Mouse (Mus musculus) B cell, adult (primary cell): ENCODE measurements around the gene Anapc15. TPM values are rescaled to one million over a fixed set of nuclear protein-coding genes. Genes with fewer than 3 reads are reported as not detected.

Experiments used
- total RNA-seq: library from RNA; stranded (reverse); gene quantifications from 4 replicates; pipeline ENCODE4 v1.2.4, GENCODE M21; 2023; ENCODE audit not compliant: inconsistent age

Anapc15 gene
- total RNA-seq = 98.9 to 114 TPM (median 99.9 TPM) in 4 replicates

DNA sequence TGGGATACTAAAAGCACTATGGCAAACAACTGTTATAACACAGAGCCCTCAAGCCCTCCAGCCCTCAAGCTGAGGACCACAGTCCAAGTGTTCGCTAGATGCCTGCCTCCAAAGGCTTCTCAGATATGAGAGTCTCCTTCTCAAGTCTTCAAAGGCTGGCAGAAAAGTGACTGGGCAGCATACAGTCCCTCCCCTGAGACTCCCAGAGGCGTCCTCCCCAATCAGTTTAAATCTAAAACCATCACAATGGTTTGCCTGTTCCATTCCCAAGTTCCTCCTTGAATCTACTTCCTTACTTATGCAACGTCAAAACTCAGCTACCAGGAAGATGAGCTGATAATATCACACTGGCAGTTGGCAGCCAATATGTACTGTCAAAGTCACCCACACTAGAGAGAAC is at the start of gene Anapc15:
Anapc15 (plus strand) TSS at position 301 of the 400 bp plus-strand sequence.

DNA sequence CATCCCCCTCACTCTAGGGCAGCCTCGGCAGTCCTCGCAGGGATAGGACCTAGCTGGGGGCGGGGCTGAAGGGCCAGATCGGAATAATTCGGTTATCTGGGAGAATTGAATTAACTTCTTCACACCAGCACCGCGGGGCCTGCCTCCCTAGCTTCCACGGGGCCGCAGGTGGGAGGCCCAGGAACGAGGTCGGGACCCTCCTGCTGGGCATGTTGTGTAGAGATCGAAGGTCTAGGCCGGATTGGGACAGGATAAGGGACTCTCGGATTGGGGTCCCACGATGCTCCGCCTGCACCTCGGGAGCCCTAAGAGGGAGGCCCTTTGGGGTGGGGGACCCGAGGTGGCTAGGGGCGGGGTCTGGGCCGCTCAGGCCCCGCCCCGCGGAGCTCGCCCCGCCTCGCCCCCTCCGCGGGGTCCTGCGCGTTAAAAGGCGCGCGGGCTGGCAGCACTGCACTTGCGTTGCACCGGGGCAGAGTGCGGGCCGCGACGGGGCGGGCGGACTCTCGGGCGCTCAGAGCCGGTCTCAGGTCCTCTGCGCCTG is 45.6 kb upstream of the Anapc15 start, which contains the start of gene Phox2a:
Phox2a (plus strand) TSS at position 453 of the 541 bp plus-strand sequence.

GRCm38 (mm10) chr7:101837606-101838471 is 25.7 kb upstream of the Anapc15 start, which contains the start of gene Inppl1:
Gene Inppl1 (minus strand): TSS chr7:101838229.

GRCm38 (mm10) chr7:101857094-101857493 is 6.4 kb upstream of the Anapc15 start, which contains the start of gene Folr2:
Gene Folr2 (minus strand): TSS chr7:101857194.

DNA sequence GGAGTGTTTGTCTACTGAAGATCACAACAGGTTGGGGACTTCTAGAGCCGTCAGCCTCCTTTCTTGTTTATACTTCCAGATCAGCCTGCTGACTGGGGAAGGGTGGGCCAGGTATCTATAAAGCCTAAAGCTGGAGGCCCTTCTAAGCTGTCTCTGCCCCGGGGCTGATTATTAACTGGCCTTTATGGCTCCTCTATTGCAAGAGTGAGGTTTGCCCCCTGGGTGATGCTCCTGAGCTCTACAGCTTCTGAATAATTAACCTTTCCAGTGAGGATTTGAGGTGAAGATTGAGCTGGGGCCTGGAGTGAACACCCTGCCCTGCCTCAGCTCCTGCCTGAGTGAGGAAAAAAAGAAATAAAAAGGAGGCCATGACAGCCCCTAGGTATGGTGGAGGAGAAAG is 7.1 kb downstream of the Anapc15 start, which contains the start of gene Folr1:
Folr1 (minus strand) TSS at position 160 of the 400 bp plus-strand sequence.

DNA sequence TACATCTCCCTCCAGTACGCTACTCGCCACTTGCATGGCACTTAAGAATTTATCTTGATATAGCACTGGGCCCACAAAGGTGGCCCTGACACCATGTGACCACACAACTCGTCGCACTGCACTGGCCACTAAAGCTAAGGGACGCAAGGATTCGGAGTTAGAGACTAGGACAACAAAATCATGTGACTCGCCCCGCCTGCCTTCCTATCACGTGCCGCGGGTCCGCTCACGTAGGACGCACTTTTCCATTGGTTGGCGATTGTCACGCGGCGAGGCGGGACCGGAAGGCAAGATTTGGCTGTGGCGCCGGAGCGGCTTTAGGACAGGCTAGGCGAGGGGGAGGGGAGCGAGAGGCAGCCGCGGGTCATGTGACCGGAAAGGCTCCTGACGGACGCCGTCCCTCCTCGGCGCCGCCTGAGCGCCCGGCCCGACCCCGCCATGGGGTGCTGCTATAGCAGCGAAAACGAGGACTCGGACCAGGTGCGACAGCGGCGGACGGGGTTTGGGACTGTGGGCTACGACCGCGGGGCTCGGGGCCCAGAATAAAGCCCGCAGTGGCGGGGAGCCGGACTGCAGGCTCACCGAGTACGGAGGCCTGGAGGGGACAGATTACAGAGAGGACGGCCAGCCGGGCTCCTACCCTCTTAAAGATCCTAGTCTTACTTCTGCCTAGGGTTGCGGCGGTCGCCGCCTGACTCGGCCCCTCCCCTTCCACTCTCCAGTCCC is 42.2 kb downstream of the Anapc15 start, which contains the start of gene Lamtor1:
Lamtor1 (plus strand) TSS at position 344 of the 726 bp plus-strand sequence.

DNA sequence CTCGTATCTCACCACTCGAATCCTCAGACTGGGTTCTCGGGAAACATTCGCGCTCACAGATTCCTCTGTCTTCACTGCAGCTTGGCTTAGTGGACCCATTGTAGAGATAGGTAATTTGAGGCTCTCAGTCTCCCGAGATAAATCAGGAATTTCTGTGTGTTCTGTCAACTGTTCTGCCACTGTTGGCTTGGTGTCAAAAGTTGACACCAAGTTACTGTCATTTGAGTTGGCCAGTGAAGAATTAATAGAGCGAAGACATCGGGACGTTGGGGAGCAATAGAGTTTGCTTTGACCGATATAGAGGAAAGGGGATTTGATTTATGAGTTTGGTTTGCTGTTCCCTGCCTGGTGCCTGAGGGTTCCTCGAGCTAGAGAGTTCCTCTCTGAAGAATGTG is 42.8 kb downstream of the Anapc15 start, which contains the start of gene Tomt:
Tomt (minus strand) TSS at position 73 of the 395 bp plus-strand sequence.

GRCm38 (mm10) chr7:101933751-101934240 is 70.3 kb downstream of the Anapc15 start, which contains the start of the genes Lrrc51 and Numa1:
Gene Lrrc51 (minus strand): TSS chr7:101933895.
Gene Numa1 (plus strand): TSS chr7:101934111.

Other genes starting within 250 kb of the Anapc15 start
- gene Clpb, start 200.1 kb upstream of the Anapc15 start, total RNA-seq = 16.3 to 21.2 TPM (median 18.5 TPM) in 4 replicates
- gene Phox2a, start 45.4 kb upstream of the Anapc15 start, total RNA-seq = not detected in 4 replicates
- gene Inppl1, start 25.5 kb upstream of the Anapc15 start, total RNA-seq = 35.7 to 41.5 TPM (median 37.6 TPM) in 4 replicates
- gene Folr2, start 6.5 kb upstream of the Anapc15 start, total RNA-seq = 0.61 to 1.6 TPM (median 1.4 TPM) in 3 of 4 replicates, not detected in the other
- gene Folr1, start 7.1 kb downstream of the Anapc15 start, total RNA-seq = not detected in 4 replicates
- gene Lamtor1, start 42.2 kb downstream of the Anapc15 start, total RNA-seq = 71.2 to 83.9 TPM (median 79.4 TPM) in 4 replicates
- gene Tomt, start 42.6 kb downstream of the Anapc15 start, total RNA-seq = 0.18 to 0.19 TPM in 2 of 4 replicates, not detected in the others
- gene Lrrc51, start 70.2 kb downstream of the Anapc15 start, total RNA-seq = 0.58 to 1.6 TPM (median 1.3 TPM) in 3 of 4 replicates, not detected in the other
- gene Numa1, start 70.4 kb downstream of the Anapc15 start, total RNA-seq = 264 to 277 TPM (median 271 TPM) in 4 replicates
- 8.2 to 11.7 TPM (median 9.8 TPM) in 4 replicates for gene Il18bp, start 155.0 kb downstream of the Anapc15 start, total RNA-seq
- gene Rnf121, start 201.8 kb downstream of the Anapc15 start, total RNA-seq = 27.1 to 41.5 TPM (median 37.2 TPM) in 4 replicates
- 43.5 to 52.2 TPM (median 48.8 TPM) in 4 replicates for gene Xndc1, start 201.8 kb downstream of the Anapc15 start, total RNA-seq
- 5.4 to 7.0 TPM (median 5.8 TPM) in 4 replicates for gene Xntrpc, start 202.0 kb downstream of the Anapc15 start, total RNA-seq
- 2.7 to 4.2 TPM (median 3.4 TPM) in 4 replicates for gene Trpc2, start 219.4 kb downstream of the Anapc15 start, total RNA-seq
- gene Art1, start 238.0 kb downstream of the Anapc15 start, total RNA-seq = not detected in 4 replicates
- gene Art5, start 245.8 kb downstream of the Anapc15 start, total RNA-seq = 3.7 to 5.7 TPM (median 4.3 TPM) in 4 replicates